Mouse (Mus musculus): ENCODE results near the gene Dnmbp. TPM values are rescaled to one million over a fixed set of nuclear protein-coding genes. Genes with fewer than 3 reads are reported as not detected.

Dnmbp gene
- polyA plus RNA-seq, 1 experiment from 2014 or later = 14.5 TPM

DNA sequence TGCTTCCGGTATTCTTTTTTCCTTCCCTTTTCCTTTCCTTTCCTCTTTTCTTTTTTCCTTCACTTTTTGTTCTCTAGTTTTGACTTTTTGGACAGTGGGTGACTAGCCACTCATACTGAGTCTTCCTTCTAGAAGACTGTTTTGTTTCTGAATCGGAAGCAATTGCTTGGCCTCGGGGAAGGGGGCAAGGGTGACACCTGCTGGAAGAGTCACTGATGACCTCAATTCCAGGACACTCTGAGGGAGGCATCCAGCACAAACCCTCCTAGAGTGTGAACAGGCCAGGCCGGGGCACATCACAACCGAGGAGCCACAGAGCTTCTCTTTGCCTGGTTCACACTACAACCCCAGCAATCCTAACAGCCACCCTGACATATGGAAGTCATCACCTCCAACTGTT, 34.0 kb downstream of the Dnmbp start:
- Histone ChIP-seq H3K4me2 (no peak overlapping the region), H3K36me3 (ENCODE audit: control insufficient read depth, insufficient read depth, low read length) (no peaks in the 10 kb centered on the region), H3K4me1 (ENCODE audit: control insufficient read depth, insufficient read depth, low read length) (peaks cover 4% of the 10 kb centered on the region; the same call in 1 of the 2 replicates), H3K27me3 (ENCODE audit: control insufficient read depth, insufficient read depth, low read length) (no peaks in the 10 kb centered on the region), H3K9me3 (ENCODE audit: control insufficient read depth, low read length) (no peaks in the 10 kb centered on the region), H3K9ac (ENCODE audit: low read length) (no peak overlapping the region), H3K27ac (ENCODE audit: low read depth, low read length) (no peak overlapping the region), H3K4me3 (ENCODE audit: low read depth, low read length) (no peak overlapping the region)
- peak; percentile 89 for DNase-seq (ENCODE audit: low spot score, missing footprints)
- ATAC-seq (ENCODE audit: low FRiP score) = no peak
- WGBS = 48% methylated on average over 5 of the region's 5 CpGs

- Histone ChIP-seq H3K27ac (ENCODE audit: low read depth, low read length) (no peak overlapping the region), H3K27me3 (ENCODE audit: control insufficient read depth, insufficient read depth, low read length) (no peaks in the 10 kb centered on the region), H3K36me3 (ENCODE audit: control insufficient read depth, insufficient read depth, low read length) (no peaks in the 10 kb centered on the region), H3K4me3 (ENCODE audit: low read depth, low read length) (no peak overlapping the region), H3K9me3 (ENCODE audit: control insufficient read depth, low read length) (no peaks in the 10 kb centered on the region), H3K9ac (ENCODE audit: low read length) (no peak overlapping the region), H3K4me1 (ENCODE audit: control insufficient read depth, insufficient read depth, low read length) (peaks cover 4% of the 10 kb centered on the region; the same call in 1 of the 2 replicates), H3K4me2 (no peak overlapping the region)
- DNase-seq (ENCODE audit: low spot score, missing footprints) = no peak
- WGBS = 38% methylated on average over 8 of the region's 8 CpGs
- ATAC-seq (ENCODE audit: low FRiP score) = no peak
Observed at GRCm38 (mm10) chr19:43905136-43905535, 34.9 kb downstream of the Dnmbp start.

DNA sequence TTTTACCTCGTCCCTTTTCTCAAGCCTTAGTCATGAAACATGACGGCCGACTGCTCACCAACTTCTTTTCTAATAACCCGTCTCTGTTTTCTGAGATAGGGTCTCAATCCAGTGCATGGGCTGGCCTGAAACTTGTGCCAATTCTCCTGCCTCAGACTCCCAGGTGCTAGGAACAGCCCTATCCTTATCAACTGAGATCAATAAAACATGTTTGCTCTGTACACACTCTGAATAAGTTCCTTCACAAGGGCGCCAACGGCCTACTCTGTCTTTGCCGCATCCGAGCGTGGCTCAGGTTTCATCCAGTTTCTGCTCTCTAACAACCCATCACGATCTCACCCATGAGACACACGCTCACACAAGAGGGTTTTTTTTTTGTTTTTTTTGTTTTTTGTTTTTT, 35.7 kb downstream of the Dnmbp start:
- 87% methylated on average over 11 of the region's 11 CpGs for WGBS
- H3K36me3 ChIP-seq (ENCODE audit: control insufficient read depth, insufficient read depth, low read length) = no peaks in the 10 kb centered on the region
- no peak overlapping the region for H3K9ac ChIP-seq (ENCODE audit: low read length)
- ATAC-seq (ENCODE audit: low FRiP score) (no peak), DNase-seq (ENCODE audit: low spot score, missing footprints) (no peak)
- no peaks in the 10 kb centered on the region for H3K9me3 ChIP-seq (ENCODE audit: control insufficient read depth, low read length)
- H3K27ac ChIP-seq (ENCODE audit: low read depth, low read length) = no peak overlapping the region
- H3K4me1 ChIP-seq (ENCODE audit: control insufficient read depth, insufficient read depth, low read length) = peaks cover 4% of the 10 kb centered on the region; the same call in 1 of the 2 replicates
- H3K4me2 ChIP-seq = no peak overlapping the region
- no peaks in the 10 kb centered on the region for H3K27me3 ChIP-seq (ENCODE audit: control insufficient read depth, insufficient read depth, low read length)
- H3K4me3 ChIP-seq (ENCODE audit: low read depth, low read length) = no peak overlapping the region

GRCm38 (mm10) chr19:43902887-43903286, 37.1 kb downstream of the Dnmbp start:
- Histone ChIP-seq H3K36me3 (ENCODE audit: control insufficient read depth, insufficient read depth, low read length) (no peaks in the 10 kb centered on the region), H3K27ac (ENCODE audit: low read depth, low read length) (no peak overlapping the region), H3K9me3 (ENCODE audit: control insufficient read depth, low read length) (no peaks in the 10 kb centered on the region), H3K4me3 (ENCODE audit: low read depth, low read length) (no peak overlapping the region), H3K4me1 (ENCODE audit: control insufficient read depth, insufficient read depth, low read length) (peaks cover 4% of the 10 kb centered on the region; the same call in 1 of the 2 replicates), H3K27me3 (ENCODE audit: control insufficient read depth, insufficient read depth, low read length) (no peaks in the 10 kb centered on the region), H3K9ac (ENCODE audit: low read length) (no peak overlapping the region), H3K4me2 (no peak overlapping the region)
- ATAC-seq (ENCODE audit: low FRiP score) (no peak), DNase-seq (ENCODE audit: low spot score, missing footprints) (no peak)
- WGBS = 42% methylated on average over 12 of the region's 12 CpGs

GRCm38 (mm10) chr19:43900690-43901089, 39.3 kb downstream of the Dnmbp start:
- no peaks in the 10 kb centered on the region for H3K27me3 ChIP-seq (ENCODE audit: control insufficient read depth, insufficient read depth, low read length)
- H3K9me3 ChIP-seq (ENCODE audit: control insufficient read depth, low read length) = no peaks in the 10 kb centered on the region
- no peak overlapping the region for H3K4me2 ChIP-seq
- ATAC-seq (ENCODE audit: low FRiP score) (no peak), DNase-seq (ENCODE audit: low spot score, missing footprints) (no peak)
- 85% methylated on average over 9 of the region's 9 CpGs for WGBS
- no peak overlapping the region for H3K4me3 ChIP-seq (ENCODE audit: low read depth, low read length)
- no peak overlapping the region for H3K9ac ChIP-seq (ENCODE audit: low read length)
- no peak overlapping the region for H3K27ac ChIP-seq (ENCODE audit: low read depth, low read length)
- H3K4me1 ChIP-seq (ENCODE audit: control insufficient read depth, insufficient read depth, low read length) = peaks cover 4% of the 10 kb centered on the region; the same call in 1 of the 2 replicates
- H3K36me3 ChIP-seq (ENCODE audit: control insufficient read depth, insufficient read depth, low read length) = no peaks in the 10 kb centered on the region

- WGBS = 84% methylated on average over 10 of the region's 10 CpGs
- no peak for DNase-seq (ENCODE audit: low spot score, missing footprints)
Observed at GRCm38 (mm10) chr19:43898547-43898946, 41.4 kb downstream of the Dnmbp start.

DNA sequence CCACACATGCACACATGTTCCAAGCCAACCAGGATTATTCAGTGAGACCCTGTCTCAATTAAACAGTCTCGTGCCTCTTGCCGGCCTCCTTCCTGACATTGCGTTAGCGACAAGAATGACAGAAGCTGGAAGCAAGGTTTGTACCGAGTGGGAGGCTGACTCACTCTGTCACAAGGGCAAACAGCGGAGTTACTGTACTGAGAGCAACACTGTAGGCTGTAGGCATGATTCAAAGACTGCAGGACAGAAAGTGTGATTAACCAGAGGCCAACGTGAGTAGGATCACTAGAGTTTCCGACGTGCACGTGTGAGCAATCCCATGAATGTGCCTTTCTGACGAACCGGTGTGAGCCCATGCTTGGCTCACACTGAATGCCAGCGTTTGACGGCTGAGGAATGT, 43.5 kb downstream of the Dnmbp start:
- no peak overlapping the region for H3K9ac ChIP-seq (ENCODE audit: low read length)
- 93% methylated on average over 14 of the region's 14 CpGs for WGBS
- ATAC-seq (ENCODE audit: low FRiP score) (no peak), DNase-seq (ENCODE audit: low spot score, missing footprints) (no peak)
- H3K4me2 ChIP-seq = no peak overlapping the region
- H3K4me3 ChIP-seq (ENCODE audit: low read depth, low read length) = no peak overlapping the region
- H3K4me1 ChIP-seq (ENCODE audit: control insufficient read depth, insufficient read depth, low read length) = no peaks in the 10 kb centered on the region
- no peaks in the 10 kb centered on the region for H3K9me3 ChIP-seq (ENCODE audit: control insufficient read depth, low read length)
- no peaks in the 10 kb centered on the region for H3K27me3 ChIP-seq (ENCODE audit: control insufficient read depth, insufficient read depth, low read length)
- no peaks in the 10 kb centered on the region for H3K36me3 ChIP-seq (ENCODE audit: control insufficient read depth, insufficient read depth, low read length)
- H3K27ac ChIP-seq (ENCODE audit: low read depth, low read length) = no peak overlapping the region

More at GRCm38 (mm10) chr19:43898547-43898946, 41.4 kb downstream of the Dnmbp start:
- H3K4me2 ChIP-seq = no peak overlapping the region
- H3K27me3 ChIP-seq (ENCODE audit: control insufficient read depth, insufficient read depth, low read length) = no peaks in the 10 kb centered on the region
- no peaks in the 10 kb centered on the region for H3K36me3 ChIP-seq (ENCODE audit: control insufficient read depth, insufficient read depth, low read length)
- no peaks in the 10 kb centered on the region for H3K4me1 ChIP-seq (ENCODE audit: control insufficient read depth, insufficient read depth, low read length)
- H3K9me3 ChIP-seq (ENCODE audit: control insufficient read depth, low read length) = no peaks in the 10 kb centered on the region
- H3K9ac ChIP-seq (ENCODE audit: low read length) = no peak overlapping the region
- H3K4me3 ChIP-seq (ENCODE audit: low read depth, low read length) = no peak overlapping the region
- no peak for ATAC-seq (ENCODE audit: low FRiP score)
- H3K27ac ChIP-seq (ENCODE audit: low read depth, low read length) = no peak overlapping the region

GRCm38 (mm10) chr19:43895951-43896350, 44.0 kb downstream of the Dnmbp start:
- 92% methylated on average over 5 of the region's 5 CpGs for WGBS
- H3K27ac ChIP-seq (ENCODE audit: low read depth, low read length) = no peak overlapping the region
- DNase-seq (ENCODE audit: low spot score, missing footprints) = no peak
- no peak overlapping the region for H3K4me3 ChIP-seq (ENCODE audit: low read depth, low read length)
- H3K4me2 ChIP-seq = no peak overlapping the region
- no peaks in the 10 kb centered on the region for H3K27me3 ChIP-seq (ENCODE audit: control insufficient read depth, insufficient read depth, low read length)
- H3K36me3 ChIP-seq (ENCODE audit: control insufficient read depth, insufficient read depth, low read length) = no peaks in the 10 kb centered on the region
- no peak overlapping the region for H3K9ac ChIP-seq (ENCODE audit: low read length)
- H3K4me1 ChIP-seq (ENCODE audit: control insufficient read depth, insufficient read depth, low read length) = no peaks in the 10 kb centered on the region
- ATAC-seq (ENCODE audit: low FRiP score) = no peak
- H3K9me3 ChIP-seq (ENCODE audit: control insufficient read depth, low read length) = no peaks in the 10 kb centered on the region

- Histone ChIP-seq H3K4me3 (ENCODE audit: low read depth, low read length) (no peak overlapping the region), H3K4me2 (no peak overlapping the region), H3K9me3 (ENCODE audit: control insufficient read depth, low read length) (no peaks in the 10 kb centered on the region), H3K9ac (ENCODE audit: low read length) (no peak overlapping the region), H3K4me1 (ENCODE audit: control insufficient read depth, insufficient read depth, low read length) (no peaks in the 10 kb centered on the region), H3K27ac (ENCODE audit: low read depth, low read length) (no peak overlapping the region), H3K27me3 (ENCODE audit: control insufficient read depth, insufficient read depth, low read length) (no peaks in the 10 kb centered on the region), H3K36me3 (ENCODE audit: control insufficient read depth, insufficient read depth, low read length) (no peaks in the 10 kb centered on the region)
- WGBS = 81% methylated on average over 9 of the region's 9 CpGs
- ATAC-seq (ENCODE audit: low FRiP score) (no peak), DNase-seq (ENCODE audit: low spot score, missing footprints) (no peak)
Observed at GRCm38 (mm10) chr19:43894821-43895220, 45.2 kb downstream of the Dnmbp start.

DNA sequence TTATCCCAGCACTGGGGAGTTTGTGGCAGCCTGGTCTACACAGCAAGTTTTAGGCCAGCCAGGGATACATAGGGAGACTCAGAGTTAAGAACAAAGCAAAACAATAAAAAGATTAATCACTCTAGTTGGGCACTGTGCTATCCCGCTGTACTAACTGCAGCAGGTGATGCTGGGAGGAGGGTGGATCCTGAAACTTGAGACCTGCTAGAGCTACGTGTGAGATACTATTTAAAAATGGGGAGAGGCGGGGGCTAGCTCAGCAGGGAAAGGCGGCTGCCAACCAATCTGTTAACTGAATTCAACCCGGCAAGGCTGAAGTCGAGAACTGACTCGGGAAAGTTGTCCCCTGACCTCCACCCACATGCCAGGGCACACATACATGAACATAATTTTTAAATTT, 45.9 kb downstream of the Dnmbp start:
- Histone ChIP-seq H3K4me3 (ENCODE audit: low read depth, low read length) (no peak overlapping the region), H3K27me3 (ENCODE audit: control insufficient read depth, insufficient read depth, low read length) (no peaks in the 10 kb centered on the region), H3K9me3 (ENCODE audit: control insufficient read depth, low read length) (no peaks in the 10 kb centered on the region), H3K9ac (ENCODE audit: low read length) (no peak overlapping the region), H3K27ac (ENCODE audit: low read depth, low read length) (no peak overlapping the region), H3K4me2 (no peak overlapping the region), H3K36me3 (ENCODE audit: control insufficient read depth, insufficient read depth, low read length) (no peaks in the 10 kb centered on the region), H3K4me1 (ENCODE audit: control insufficient read depth, insufficient read depth, low read length) (no peaks in the 10 kb centered on the region)
- no peak for DNase-seq (ENCODE audit: low spot score, missing footprints)
- no peak for ATAC-seq (ENCODE audit: low FRiP score)
- 17% methylated on average over 7 of the region's 7 CpGs for WGBS

Data from midbrain, embryonic 11.5 days (tissue).